Mouse (Mus musculus) adrenal gland, adult 2 months (tissue): ENCODE data around the gene Cldn8. TPM values are rescaled to one million over a fixed set of nuclear protein-coding genes. Genes with fewer than 3 reads are reported as not detected.

Source experiments
- DNase-seq: peaks from one replicate; pipeline ENCODE4 v3.0.0; 2021
- long read RNA-seq: library from polyadenylated mRNA; stranded (forward); transcript quantifications from one replicate; pipeline ENCODE4 v2.0.0, GENCODE M21; 2021
- polyA plus RNA-seq: library from polyadenylated mRNA; depleted of rRNA; stranded (reverse); fragments of >200 nt; gene quantifications from 2 replicates; pipeline ENCODE4 v1.2.3, GENCODE M21; 2012; rRNA removed
- total RNA-seq, 2 experiments: library from RNA; stranded (reverse); gene quantifications; 2 replicates each; pipeline ENCODE4 v1.2.3; 2021

Gene Cldn8
- total RNA-seq (not detected), polyA plus RNA-seq (not detected in 2 replicates)
- long read RNA-seq = 0 reads

DNA sequence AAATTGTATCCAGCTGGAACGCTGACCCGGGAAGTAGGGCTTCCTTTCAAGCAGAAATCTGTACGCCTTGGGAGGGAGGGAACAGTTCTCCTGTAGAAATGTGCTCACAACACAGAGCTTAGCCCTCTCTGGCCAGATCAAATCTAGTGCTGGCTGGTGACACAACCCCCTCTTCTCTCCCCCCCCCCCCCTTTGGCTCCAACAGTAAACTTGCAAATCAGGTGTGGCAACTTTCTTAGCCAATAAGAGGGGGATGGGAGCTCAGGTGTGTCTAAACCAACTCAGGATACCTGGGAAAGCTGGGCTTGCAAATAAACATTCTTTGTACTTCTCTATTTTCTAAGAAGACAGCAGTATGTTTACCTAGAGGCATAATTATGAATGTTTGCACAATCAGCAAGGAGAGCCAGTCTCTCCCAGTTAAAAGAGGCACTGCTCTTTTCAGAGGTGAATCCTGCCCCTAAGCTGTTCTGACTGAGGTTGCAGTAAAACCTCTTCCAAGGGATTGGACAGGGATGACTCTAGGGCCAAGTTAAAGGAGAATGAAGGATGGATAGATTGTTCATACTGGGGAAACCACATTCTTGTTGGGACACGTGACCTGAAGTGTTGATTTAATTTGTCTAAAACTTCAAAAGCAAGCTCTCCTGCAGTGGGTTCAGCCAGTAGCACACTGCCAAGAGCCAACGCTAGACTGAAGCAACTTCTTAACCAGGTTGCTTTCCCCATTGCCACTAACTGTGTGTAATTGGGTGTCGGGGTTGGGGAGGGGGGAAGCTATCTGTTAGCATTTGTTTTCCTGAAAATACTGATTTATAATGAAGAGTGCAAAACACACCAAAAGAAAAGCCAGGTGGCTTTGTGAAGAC, at the start of gene Cldn8:
Cldn8 (minus strand) TSS at position 139 of the 869 bp plus-strand sequence.
- DNase-seq = no peak

DNA sequence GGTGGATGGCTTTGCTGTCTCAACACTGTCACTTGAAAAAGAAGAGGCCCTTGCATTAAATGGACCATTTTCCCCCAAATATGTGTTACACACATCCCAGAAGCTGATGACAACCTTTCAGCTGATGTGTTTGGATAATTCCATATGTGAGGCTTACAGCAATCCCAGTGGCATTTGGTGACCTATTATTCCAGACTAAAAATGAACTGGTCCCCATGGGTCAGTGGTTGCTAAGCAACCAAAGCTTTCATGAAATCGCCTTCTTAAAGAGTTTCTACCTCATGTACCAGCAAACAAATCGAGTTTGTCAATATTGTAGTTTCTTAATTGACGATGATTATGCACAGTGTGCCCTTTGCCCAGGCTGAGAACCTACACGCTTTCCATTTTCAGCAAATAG, 49.7 kb upstream of the Cldn8 start:
- DNase-seq = no peak

DNA sequence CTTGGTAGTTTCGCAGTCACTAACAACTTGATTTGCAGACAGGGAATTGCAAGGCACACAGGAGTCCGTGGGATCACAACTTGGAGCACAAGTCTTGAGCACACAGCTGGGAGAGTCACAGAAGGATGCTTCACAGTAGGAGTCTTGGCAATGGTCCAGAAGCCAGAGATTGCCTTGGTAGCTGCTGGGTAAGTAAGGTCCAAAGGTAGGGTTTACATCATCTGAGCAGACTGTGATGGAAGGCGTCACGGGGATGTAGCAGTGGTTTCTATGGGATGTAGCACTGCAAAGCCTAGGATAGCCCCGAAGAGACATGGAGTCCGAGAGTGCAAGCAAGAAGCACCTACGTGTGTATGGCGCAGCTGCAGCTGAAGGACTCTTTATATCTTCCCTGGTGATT, 48.9 kb upstream of the Cldn8 start, which contains the start of gene Krtap24-1:
Krtap24-1 (minus strand) TSS at position 358 of the 400 bp plus-strand sequence.
- no peak for DNase-seq

DNA sequence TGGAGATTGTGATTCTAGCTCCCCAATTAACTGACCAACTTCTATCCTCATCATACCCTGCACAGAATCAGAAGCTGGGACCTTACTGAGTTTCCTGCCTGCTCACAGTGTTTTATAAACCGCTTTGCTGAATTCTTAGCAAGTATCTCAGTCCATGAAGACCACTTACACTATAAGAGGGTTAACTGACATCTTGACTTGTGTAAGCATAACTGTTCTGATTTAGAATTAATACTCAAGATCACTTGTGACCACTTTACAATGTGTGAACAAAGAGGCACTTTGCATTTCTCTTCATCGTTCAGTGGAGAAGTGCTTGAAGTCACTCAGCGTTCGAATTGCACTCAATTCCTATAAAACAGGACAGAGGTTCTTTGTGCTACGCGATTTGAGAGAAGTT, 41.6 kb upstream of the Cldn8 start:
- no peak for DNase-seq

DNA sequence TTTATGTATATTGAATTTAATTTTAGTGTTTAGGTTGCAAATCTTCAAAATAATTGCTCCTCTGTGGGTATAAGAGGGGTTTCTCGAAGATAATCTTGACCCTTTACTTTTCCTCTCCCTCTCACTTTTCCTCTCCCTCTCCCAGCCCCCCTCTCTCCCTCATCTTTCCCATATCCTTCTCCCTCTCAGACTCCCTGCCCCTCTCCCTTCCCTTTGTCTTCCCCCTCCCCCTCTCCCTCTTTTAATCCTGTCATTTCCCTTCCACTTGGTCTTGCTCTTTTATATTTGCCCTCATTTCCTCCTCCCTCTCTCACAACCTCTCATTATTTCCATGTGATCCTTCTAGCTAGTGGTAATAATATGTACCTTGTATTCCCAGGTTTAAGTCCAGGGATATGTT, 39.5 kb upstream of the Cldn8 start:
- DNase-seq = no peak

DNA sequence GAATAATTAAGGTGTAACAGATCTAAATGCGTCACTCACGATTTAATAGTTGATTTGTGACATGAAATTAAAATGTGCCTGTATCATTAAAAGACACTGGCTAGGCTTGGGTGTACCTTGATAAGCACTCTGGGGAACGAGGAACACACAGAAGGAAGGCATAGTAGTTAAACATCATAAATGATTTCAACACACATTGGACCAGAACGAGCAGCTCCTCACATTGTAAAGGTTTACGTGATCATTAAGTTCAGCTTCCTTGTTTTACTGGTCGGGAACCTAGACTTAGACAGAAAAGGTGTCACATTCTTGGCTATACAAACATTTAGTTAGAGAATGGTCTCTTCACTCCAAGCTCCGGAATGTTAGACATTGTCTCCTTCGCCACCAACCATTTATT, 37.3 kb upstream of the Cldn8 start:
- DNase-seq = no peak

DNA sequence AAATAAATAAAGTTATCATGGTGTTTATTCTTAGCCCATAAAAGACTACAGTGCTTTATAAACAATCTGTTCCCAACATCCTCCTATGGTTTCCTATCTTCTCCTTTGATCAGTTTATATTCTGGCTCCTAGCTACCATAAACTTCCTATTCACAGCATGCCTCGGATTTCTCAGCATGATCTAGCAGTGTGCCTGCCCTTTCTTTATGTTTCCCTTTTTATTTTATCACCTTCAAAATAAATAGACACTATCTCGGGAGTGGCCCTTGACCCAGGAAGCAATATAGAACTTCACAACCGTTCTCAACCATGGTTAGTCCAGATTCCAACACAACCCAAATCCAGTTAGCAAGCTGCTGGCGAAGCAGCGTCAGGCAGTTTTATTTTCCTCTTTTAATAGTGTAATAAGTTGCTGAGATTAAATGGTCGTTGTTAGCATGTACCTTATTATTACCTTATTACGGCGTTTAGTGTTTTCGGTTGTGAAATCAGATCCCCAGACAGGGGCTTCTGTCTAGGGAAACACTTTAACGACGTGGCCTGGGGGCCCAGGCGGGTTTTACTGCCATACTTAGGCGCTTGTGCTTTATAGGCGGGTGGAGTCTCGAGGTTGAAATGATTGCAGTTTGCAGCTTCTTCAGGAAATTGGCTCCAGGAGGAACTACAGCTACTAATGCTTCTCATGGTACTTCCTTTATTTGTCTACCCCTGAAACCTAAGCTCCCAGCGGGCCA, 36.7 kb upstream of the Cldn8 start:
- DNase-seq = no peak

DNA sequence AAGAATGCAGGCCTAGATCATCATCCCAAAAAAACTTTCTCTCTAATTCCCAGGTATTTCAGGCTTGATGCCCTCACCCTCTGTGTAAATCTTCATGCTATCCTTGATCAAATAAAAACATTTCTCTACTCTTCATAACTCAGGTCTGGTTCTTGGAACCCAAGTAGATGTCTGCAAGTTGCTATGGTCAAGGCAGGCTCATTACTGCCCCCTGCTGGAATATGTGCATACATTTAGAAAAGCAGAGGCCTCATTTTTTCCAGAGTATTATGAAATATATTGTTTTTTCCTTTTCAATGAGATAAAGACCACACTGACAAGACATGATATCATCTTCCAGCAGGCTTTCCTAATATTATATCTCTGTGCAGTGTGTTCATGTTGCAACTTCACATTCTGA, 29.8 kb upstream of the Cldn8 start:
- peak; percentile 6 for DNase-seq

DNA sequence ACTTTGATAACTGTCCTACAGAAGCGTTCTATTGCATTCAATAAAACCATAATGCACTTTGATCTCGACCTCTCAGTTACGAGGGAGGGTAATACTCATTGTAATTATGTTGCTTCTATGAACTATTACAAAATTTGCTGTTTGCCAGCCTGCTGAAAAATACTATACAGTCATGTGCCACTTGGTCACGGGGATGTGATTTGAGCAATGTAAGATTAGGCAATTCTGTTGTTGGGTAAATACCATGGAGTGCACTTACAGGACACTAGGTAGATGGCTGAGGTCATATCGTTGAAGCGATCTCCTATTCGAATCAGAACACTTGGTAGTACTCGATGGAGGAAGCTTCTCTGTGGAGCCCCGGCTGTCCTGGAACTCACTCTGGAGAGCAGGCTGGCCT, 20.4 kb upstream of the Cldn8 start:
- no peak for DNase-seq

DNA sequence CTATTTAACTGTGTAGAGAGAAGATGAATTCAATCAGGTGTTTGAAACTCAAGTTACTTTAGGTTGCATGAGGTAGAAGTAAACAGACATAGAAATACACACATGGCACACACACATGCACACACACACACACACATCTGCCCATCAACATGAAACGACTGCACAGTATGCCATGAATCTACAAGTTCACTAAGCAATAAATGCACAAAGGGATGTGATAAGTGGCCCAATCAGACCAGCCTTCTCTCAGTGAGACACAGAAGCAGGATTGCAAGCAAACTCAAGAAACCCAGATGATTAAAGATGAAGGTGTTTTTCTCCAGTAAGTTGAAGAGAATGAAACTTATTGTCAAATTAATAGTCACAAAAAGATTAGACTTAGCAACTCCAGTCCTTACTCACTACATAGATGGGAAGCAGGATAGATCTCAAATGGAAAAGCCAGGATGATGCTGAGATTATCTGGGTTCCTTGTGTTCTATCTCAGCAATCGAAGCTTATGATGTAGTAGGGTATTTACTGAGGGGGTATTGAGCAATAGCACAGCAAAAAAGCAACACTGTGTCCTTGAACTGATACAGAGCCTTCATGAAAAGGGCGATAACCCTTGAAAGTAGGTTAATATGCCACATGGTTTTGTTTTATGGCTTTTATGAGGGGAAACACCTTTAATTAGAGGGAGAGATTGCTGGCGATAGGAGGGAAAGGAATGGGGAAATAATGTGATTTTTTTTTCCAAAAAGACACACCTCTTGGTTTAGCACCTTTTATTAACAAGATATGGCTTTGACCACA, 13.1 kb upstream of the Cldn8 start:
- DNase-seq = peak; percentile 20

DNA sequence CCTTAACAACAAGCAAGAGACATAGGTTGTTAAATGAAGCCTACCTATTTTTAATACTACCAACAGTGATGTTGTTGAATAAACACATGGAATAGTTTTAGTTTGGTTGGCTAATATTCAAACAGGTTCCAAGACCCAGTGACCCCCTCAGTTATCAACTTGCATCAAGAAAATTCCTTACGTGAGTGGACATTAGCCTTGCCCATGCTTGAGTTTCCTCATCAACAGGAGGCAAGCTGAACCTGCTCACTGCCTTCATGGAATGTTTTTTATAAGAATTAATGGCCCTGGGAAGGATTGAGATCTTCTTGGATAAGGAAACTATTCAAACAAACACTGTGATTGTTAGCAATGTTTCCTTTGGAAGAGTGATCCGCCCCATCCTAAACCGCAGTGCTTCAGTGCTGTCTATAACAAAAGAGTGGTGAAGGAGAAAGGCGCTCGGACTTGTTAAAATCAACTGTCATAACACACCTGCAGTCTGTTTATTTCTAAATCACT, 10.0 kb upstream of the Cldn8 start:
- DNase-seq = no peak

DNA sequence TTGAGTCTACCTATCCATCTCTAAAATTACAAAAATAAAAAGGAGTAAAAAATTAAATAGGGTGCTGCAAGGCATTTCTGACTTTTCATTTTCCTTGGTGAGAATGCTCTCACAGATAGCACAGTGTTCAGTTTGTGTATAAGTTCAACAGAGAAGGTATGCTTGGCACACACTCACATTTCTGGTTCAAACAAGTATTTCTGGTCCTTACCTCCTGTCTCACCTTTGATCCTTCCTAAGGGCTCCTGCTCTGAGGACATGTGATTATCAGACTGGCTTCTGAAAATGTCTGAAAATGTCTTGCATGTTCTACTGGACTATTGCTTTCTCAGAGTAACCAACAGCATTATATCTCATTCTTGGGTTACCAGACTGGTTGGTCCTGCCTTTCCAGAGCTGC, 7.2 kb upstream of the Cldn8 start:
- no peak for DNase-seq

DNA sequence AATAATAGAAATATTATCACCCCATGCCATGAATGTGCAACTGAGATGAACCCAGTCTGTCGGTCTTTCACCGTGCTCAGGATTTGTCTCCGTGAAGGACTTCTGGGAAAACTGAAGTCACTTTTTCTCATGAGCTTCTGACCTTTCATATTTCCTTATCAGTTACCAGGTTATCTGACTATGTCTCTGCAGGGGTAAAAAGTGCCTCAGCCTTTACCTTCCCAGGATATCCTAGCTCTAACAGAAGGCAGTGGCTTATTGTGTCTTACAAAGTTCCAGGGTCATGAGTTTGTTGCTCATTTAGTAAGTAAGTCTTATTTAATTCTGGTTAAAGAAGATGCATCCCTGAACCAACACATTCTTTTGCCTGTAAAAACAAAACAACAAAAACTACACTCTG, 6.7 kb upstream of the Cldn8 start:
- no peak for DNase-seq

DNA sequence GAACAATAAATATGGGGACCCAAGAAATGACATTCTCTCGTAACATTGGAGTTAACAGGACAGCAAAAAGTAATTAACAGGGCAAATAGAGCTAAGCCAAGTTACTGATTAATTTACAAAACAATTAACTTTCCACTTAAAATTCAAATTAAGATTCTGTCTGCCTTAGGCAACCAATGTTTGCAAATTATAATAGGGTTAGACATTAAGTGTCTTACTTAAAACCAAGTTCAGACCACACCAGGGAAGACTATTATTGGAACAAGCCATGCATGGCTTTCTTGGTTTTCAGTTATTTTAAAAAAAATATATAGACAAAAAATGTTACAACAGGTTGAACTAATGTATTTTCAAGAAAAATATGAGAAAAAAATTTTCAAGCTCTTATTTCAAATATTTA, 6.1 kb upstream of the Cldn8 start:
- no peak for DNase-seq

DNA sequence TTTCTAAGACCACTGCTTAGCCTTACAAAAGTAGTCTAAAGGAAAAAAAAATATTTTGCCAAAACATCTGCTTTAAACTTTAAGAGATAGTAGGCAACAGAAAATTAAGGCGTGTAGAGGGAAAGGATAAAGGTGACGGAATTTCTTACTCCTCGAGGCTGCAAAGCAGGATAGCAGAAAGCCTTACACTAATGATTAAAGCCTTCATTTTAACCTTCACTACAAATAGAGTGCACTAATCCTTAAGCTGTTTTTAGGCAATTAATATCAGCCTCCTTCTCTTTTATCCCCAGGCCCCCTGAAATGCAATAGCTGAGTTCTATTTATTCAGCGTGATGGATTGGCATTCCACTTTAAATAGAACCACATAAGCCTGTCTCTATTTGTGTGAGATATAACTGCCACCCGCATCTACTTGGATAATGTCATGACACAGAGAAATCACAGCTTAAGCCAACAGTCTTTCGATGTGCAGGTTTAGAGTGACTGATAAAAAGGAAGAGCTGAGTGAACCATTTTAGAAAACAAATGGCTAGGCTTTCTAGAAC, 1.3 kb downstream of the Cldn8 start:
- no peak for DNase-seq

DNA sequence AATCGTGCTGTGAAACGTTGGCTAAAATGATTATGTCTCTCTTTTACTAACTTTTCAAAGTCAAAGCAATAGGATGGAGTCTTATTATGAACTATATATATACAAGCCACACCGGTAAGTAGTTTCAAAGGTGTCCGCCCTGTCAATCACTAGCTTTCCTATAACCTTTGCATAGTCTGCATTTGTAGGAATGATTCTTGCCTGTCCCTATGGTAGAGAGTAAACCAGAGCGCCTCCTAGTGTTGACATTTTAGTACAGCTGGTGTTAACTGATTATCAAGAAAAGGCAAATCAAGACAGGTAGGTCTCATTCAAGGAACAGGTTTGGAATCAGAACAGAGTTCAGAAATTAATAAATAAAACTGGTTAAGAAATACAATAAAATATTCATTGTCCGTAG, 20.5 kb downstream of the Cldn8 start:
- DNase-seq = peak; percentile 26

DNA sequence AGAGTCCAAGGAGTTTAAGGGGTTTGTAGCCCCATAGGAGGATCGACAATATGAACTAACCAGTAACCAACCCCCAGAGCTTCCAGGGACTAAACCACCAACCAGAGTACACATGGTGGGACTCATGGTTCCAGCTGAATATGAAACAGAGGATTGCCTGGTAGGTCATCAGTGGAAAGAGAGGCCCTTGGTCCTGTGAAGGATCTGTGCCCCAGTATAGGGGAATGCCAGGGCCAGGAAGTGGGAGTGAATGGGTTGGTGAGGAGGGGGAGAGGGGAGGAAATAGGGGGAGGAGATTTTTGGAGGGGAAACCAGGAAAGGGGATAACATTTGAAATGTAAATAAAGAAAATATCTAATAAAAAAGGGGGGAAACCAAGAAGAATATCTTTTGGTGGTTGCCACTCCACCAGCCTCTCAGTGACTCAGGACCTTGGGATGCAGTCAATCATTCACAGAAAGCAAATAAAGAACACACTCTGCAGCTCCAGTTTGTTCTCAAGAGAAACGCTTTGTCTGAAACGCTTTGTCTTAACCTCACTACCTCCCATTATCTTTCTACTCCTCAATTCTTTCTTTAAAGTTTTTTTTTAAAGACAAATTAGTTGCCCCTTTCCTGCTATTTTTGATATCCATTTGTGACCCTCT, 23.0 kb downstream of the Cldn8 start:
- DNase-seq = no peak

DNA sequence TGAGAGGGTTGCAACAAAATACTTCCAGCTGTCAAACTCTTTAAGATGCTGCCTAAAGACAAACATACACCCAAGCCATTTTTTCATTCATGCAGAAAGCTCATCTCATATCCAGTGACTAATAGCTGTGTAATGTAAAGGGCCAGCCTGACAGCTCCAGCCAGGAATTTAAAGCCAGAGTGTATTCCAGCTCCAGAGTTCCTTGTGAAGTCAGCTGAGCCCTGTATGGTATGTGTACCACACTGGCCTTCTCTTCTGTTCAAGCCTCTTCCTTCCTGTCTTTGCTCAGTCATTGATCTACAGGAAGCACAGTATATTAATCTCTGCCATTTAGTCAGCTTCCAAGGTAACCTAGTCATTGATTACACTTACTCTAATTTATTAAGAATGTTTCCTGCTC, 51.6 kb downstream of the Cldn8 start:
- no peak for DNase-seq
